Mouse (Mus musculus): ENCODE data around the gene Ephx1. TPM values are rescaled to one million over a fixed set of nuclear protein-coding genes. Genes with fewer than 3 reads are reported as not detected.
"Not testable (repeated sequence)": the region's sequence is repeated elsewhere in the genome, so short reads cannot be mapped to it uniquely, and the experiment has no call there.

Gene Ephx1
- polyA plus RNA-seq, 1 experiment from 2014 or later, result 5.1 TPM

- WGBS, result 86% methylated on average over 5 of the region's 5 CpGs
- not testable (repeated sequence) for H3K36me3 ChIP-seq; H3K9ac ChIP-seq; H3K4me3 ChIP-seq; H3K9me3 ChIP-seq; ATAC-seq (ENCODE audit: insufficient number of reproducible peaks, insufficient read depth, low FRiP score, low TSS enrichment, low read depth); H3K27me3 ChIP-seq; H3K27ac ChIP-seq; H3K4me1 ChIP-seq; H3K4me2 ChIP-seq
Observed at GRCm38 (mm10) chr1:181035015-181035778, 14.5 kb upstream of the Ephx1 start.

GRCm38 (mm10) chr1:181022265-181022664 is 1.6 kb upstream of the Ephx1 start:
- Histone ChIP-seq H3K4me2 (no peak overlapping the region), H3K9me3 (no peaks in the 10 kb centered on the region), H3K27ac (no peak overlapping the region), H3K9ac (no peak overlapping the region), H3K4me3 (no peak overlapping the region), H3K4me1 (peaks cover 3% of the 10 kb centered on the region; the same call in 1 of the 2 replicates), H3K36me3 (no peaks in the 10 kb centered on the region), H3K27me3 (peaks cover 7% of the 10 kb centered on the region)
- 11% methylated on average over 1 of the region's 1 CpGs for WGBS
- no peak for ATAC-seq (ENCODE audit: insufficient number of reproducible peaks, insufficient read depth, low FRiP score, low TSS enrichment, low read depth)

- no peak overlapping the region for H3K4me2 ChIP-seq
- H3K36me3 ChIP-seq, result no peaks in the 10 kb centered on the region
- 64% methylated on average over 7 of the region's 7 CpGs for WGBS
- H3K27ac ChIP-seq, result no peak overlapping the region
- peaks cover 7% of the 10 kb centered on the region for H3K27me3 ChIP-seq
- ATAC-seq (ENCODE audit: insufficient number of reproducible peaks, insufficient read depth, low FRiP score, low TSS enrichment, low read depth), result no peak
- no peak overlapping the region for H3K4me3 ChIP-seq
- peaks cover 4% of the 10 kb centered on the region; the same call in 1 of the 2 replicates for H3K4me1 ChIP-seq
- no peaks in the 10 kb centered on the region for H3K9me3 ChIP-seq
- H3K9ac ChIP-seq, result no peak overlapping the region
Observed at GRCm38 (mm10) chr1:181021488-181021865, 773 bp upstream of the Ephx1 start.

GRCm38 (mm10) chr1:181017890-181018420 is 2.7 kb downstream of the Ephx1 start:
- no peak for ATAC-seq (ENCODE audit: insufficient number of reproducible peaks, insufficient read depth, low FRiP score, low TSS enrichment, low read depth)
- no peak overlapping the region for H3K9ac ChIP-seq
- no peak overlapping the region for H3K27ac ChIP-seq
- H3K36me3 ChIP-seq, result no peaks in the 10 kb centered on the region
- H3K4me2 ChIP-seq, result peak overlapping the region; percentile 94; the same call in 1 of the 2 replicates
- H3K4me3 ChIP-seq, result no peak overlapping the region
- peaks cover 22% of the 10 kb centered on the region for H3K4me1 ChIP-seq
- no peaks in the 10 kb centered on the region for H3K9me3 ChIP-seq
- peaks cover 12% of the 10 kb centered on the region for H3K27me3 ChIP-seq
- 74% methylated on average over 13 of the region's 13 CpGs for WGBS

GRCm38 (mm10) chr1:181017212-181017711 is 3.4 kb downstream of the Ephx1 start:
- WGBS, result under 1% methylated on average over 22 of the region's 22 CpGs
- no peaks in the 10 kb centered on the region for H3K9me3 ChIP-seq
- peak overlapping the region; percentile 52 for H3K4me3 ChIP-seq
- no peaks in the 10 kb centered on the region for H3K36me3 ChIP-seq
- peak; percentile 65 for ATAC-seq (ENCODE audit: insufficient number of reproducible peaks, insufficient read depth, low FRiP score, low TSS enrichment, low read depth)
- H3K4me2 ChIP-seq, result peak overlapping the region; percentile 94
- peak overlapping the region; percentile 66 for H3K9ac ChIP-seq
- H3K27ac ChIP-seq, result peak overlapping the region; percentile 62
- H3K27me3 ChIP-seq, result peaks cover 12% of the 10 kb centered on the region
- H3K4me1 ChIP-seq, result peaks cover 22% of the 10 kb centered on the region

GRCm38 (mm10) chr1:181016532-181017131 is 4.1 kb downstream of the Ephx1 start:
- Histone ChIP-seq H3K27me3 (peaks cover 12% of the 10 kb centered on the region), H3K27ac (peak overlapping the region; percentile 62; the same call in 1 of the 2 replicates), H3K4me3 (peak overlapping the region; percentile 52), H3K36me3 (no peaks in the 10 kb centered on the region), H3K4me2 (peak overlapping the region; percentile 94), H3K9me3 (no peaks in the 10 kb centered on the region), H3K4me1 (peaks cover 22% of the 10 kb centered on the region), H3K9ac (peak overlapping the region; percentile 66)
- no peak for ATAC-seq (ENCODE audit: insufficient number of reproducible peaks, insufficient read depth, low FRiP score, low TSS enrichment, low read depth)
- 4% methylated on average over 21 of the region's 21 CpGs for WGBS

- Histone ChIP-seq H3K4me2 (peak overlapping the region; percentile 94), H3K9ac (peak overlapping the region; percentile 66; the same call in 1 of the 2 replicates), H3K27me3 (peaks cover 12% of the 10 kb centered on the region), H3K27ac (no peak overlapping the region), H3K9me3 (no peaks in the 10 kb centered on the region), H3K36me3 (no peaks in the 10 kb centered on the region), H3K4me3 (peak overlapping the region; percentile 52), H3K4me1 (peaks cover 22% of the 10 kb centered on the region)
- no peak for ATAC-seq (ENCODE audit: insufficient number of reproducible peaks, insufficient read depth, low FRiP score, low TSS enrichment, low read depth)
- WGBS, result 63% methylated on average over 4 of the region's 4 CpGs
Observed at GRCm38 (mm10) chr1:181016045-181016444, 4.7 kb downstream of the Ephx1 start.

GRCm38 (mm10) chr1:181015558-181015957 is 5.1 kb downstream of the Ephx1 start:
- Histone ChIP-seq H3K4me2 (no peak overlapping the region), H3K36me3 (no peaks in the 10 kb centered on the region), H3K27ac (no peak overlapping the region), H3K4me3 (no peak overlapping the region), H3K9ac (no peak overlapping the region), H3K27me3 (peaks cover 12% of the 10 kb centered on the region), H3K9me3 (no peaks in the 10 kb centered on the region), H3K4me1 (peaks cover 22% of the 10 kb centered on the region)
- ATAC-seq (ENCODE audit: insufficient number of reproducible peaks, insufficient read depth, low FRiP score, low TSS enrichment, low read depth), result no peak

GRCm38 (mm10) chr1:181014731-181015500 is 5.8 kb downstream of the Ephx1 start:
- Histone ChIP-seq H3K4me2 (no peak overlapping the region), H3K36me3 (no peaks in the 10 kb centered on the region), H3K4me1 (peaks cover 22% of the 10 kb centered on the region), H3K27me3 (peaks cover 12% of the 10 kb centered on the region), H3K4me3 (no peak overlapping the region), H3K9ac (no peak overlapping the region), H3K27ac (no peak overlapping the region), H3K9me3 (no peaks in the 10 kb centered on the region)
- no peak for ATAC-seq (ENCODE audit: insufficient number of reproducible peaks, insufficient read depth, low FRiP score, low TSS enrichment, low read depth)
- 64% methylated on average over 6 of the region's 6 CpGs for WGBS

- Histone ChIP-seq H3K27me3 (peaks cover 12% of the 10 kb centered on the region), H3K4me1 (peaks cover 22% of the 10 kb centered on the region), H3K36me3 (no peaks in the 10 kb centered on the region), H3K27ac (no peak overlapping the region), H3K9me3 (no peaks in the 10 kb centered on the region), H3K9ac (no peak overlapping the region), H3K4me2 (no peak overlapping the region), H3K4me3 (no peak overlapping the region)
- 74% methylated on average over 6 of the region's 6 CpGs for WGBS
- ATAC-seq (ENCODE audit: insufficient number of reproducible peaks, insufficient read depth, low FRiP score, low TSS enrichment, low read depth), result no peak
Observed at GRCm38 (mm10) chr1:181013446-181013845, 7.3 kb downstream of the Ephx1 start.

GRCm38 (mm10) chr1:181012416-181012815 is 8.3 kb downstream of the Ephx1 start:
- 83% methylated on average over 3 of the region's 3 CpGs for WGBS
- Histone ChIP-seq H3K36me3 (no peaks in the 10 kb centered on the region), H3K9me3 (no peaks in the 10 kb centered on the region), H3K4me3 (no peak overlapping the region), H3K4me2 (no peak overlapping the region), H3K27ac (no peak overlapping the region), H3K4me1 (peaks cover 20% of the 10 kb centered on the region), H3K27me3 (peaks cover 5% of the 10 kb centered on the region), H3K9ac (no peak overlapping the region)
- ATAC-seq (ENCODE audit: insufficient number of reproducible peaks, insufficient read depth, low FRiP score, low TSS enrichment, low read depth), result no peak

Data from embryonic facial prominence, embryonic 13.5 days (tissue).